Mouse (Mus musculus) spleen, adult 2 months (tissue): ENCODE data around the gene Tollip.

ENCODE experiments used
- CTCF ChIP-seq: fragments of 200-500 bp; IDR thresholded peaks from 2 replicates; pipeline ENCODE4 v1.5.1; 2011; ENCODE audit warnings: mild to moderate bottlenecking, inconsistent platforms; ENCODE audit not compliant: insufficient read depth, insufficient read length, insufficient replicate concordance; ENCODE audit errors: extremely low read depth
- POLR2A ChIP-seq: fragments of 200-500 bp; IDR thresholded peaks from 2 replicates; pipeline ENCODE4 v1.6.1; 2011; ENCODE audit warnings: low read depth, low read length, inconsistent platforms

GRCm38 (mm10) chr7:141878813-141879212, 39.5 kb downstream of the Tollip start:
- TF ChIP-seq CTCF, result no peak
- no peak for TF ChIP-seq POLR2A
